In genomic region chr1:193327216-193327615, GRCm38 (mm10) we compare ENCODE assay signal across 25 mouse cellular contexts. TPM values are rescaled to one million over a fixed set of nuclear protein-coding genes. Genes with fewer than 3 reads are reported as not detected.
DNase-seq lines count a peak whose midpoint lies in the region; ATAC-seq and TF ChIP-seq lines count a peak whose summit lies in the region.
"Had no signal": no experiment of that assay in that cellular context is flagged by ENCODE, and none has a peak within 500 bp of the region (broad histone marks: within the 10 kb centered on the region; RNA-seq: fewer than 3 reads in every experiment).

No protein-coding gene starts in this region.

- H3K36me3 ChIP-seq in kidney, embryonic 15.5 days = no peaks in the 10 kb centered on the region
- H3K36me3 ChIP-seq in liver, postnatal 0 days (replicated peaks; ENCODE audit: insufficient read depth, low read length) = no peaks in the 10 kb centered on the region
- H3K36me3 ChIP-seq: embryonic facial prominence, embryonic 10.5 days; G1E; heart, embryonic 13.5 days; hindbrain, embryonic 12.5 days; limb, embryonic 10.5 days; liver, embryonic 13.5 days had no signal

- H3K9me3 ChIP-seq in kidney, embryonic 15.5 days (replicated peaks) = no peaks in the 10 kb centered on the region
- H3K9me3 ChIP-seq in liver, postnatal 0 days (ENCODE audit: low read length) = no peaks in the 10 kb centered on the region
- H3K9me3 ChIP-seq: embryonic facial prominence, embryonic 10.5 days; G1E; heart, embryonic 13.5 days; hindbrain, embryonic 12.5 days; limb, embryonic 10.5 days; liver, embryonic 13.5 days had no signal

- no peaks in the 10 kb centered on the region for H3K27me3 ChIP-seq in kidney, embryonic 15.5 days
- no peaks in the 10 kb centered on the region for H3K27me3 ChIP-seq in liver, postnatal 0 days (ENCODE audit: insufficient read depth, low read length)
- H3K27me3 ChIP-seq: CH12.LX; heart, embryonic 13.5 days; hindbrain, embryonic 12.5 days; liver, embryonic 13.5 days had no signal

- TF ChIP-seq EP300 in liver, postnatal 0 days (IDR thresholded peaks at IDR 0.05; ENCODE audit: low read depth) = no peak

- no peak overlapping the region for H3K4me2 ChIP-seq in kidney, embryonic 15.5 days
- no peak overlapping the region for H3K4me2 ChIP-seq in liver, postnatal 0 days (ENCODE audit: low read depth, low read length)
- H3K4me2 ChIP-seq: heart, embryonic 13.5 days; hindbrain, embryonic 12.5 days; liver, embryonic 13.5 days had no signal

- 72% methylated on average over 1 of the region's 1 CpGs for WGBS in kidney, embryonic 15.5 days
- WGBS in liver, postnatal 0 days (ENCODE audit: insufficient replicate concordance) = 74% methylated on average over 1 of the region's 1 CpGs

- DNase-seq in kidney, adult 11 months = peak; percentile 20
- peak; percentile 41 for DNase-seq in layer of hippocampus, adult 11-12 months (ENCODE audit: low spot score)
- no peak for DNase-seq in layer of hippocampus, postnatal 10 days (ENCODE audit: low spot score in 2 of 2)
- peak; percentile 35 for DNase-seq in retina, postnatal 1 day
- DNase-seq in retina, embryonic 14.5 days (ENCODE audit: low spot score) = no peak
- no peak for DNase-seq in liver, postnatal 0 days
- DNase-seq in MN1 (ENCODE audit: low spot score) = no peak
- DNase-seq: cerebellum, adult 9-10 months; gastrocnemius, postnatal 25 days; heart, adult 2 months; liver, embryonic 13.5 days; right cerebral cortex, postnatal 14 days; thymus, adult 2 months had no signal

- no peak overlapping the region for H3K9ac ChIP-seq in kidney, embryonic 15.5 days
- peak overlapping the region; percentile 6; the same call in 1 of the 2 replicates for H3K9ac ChIP-seq in liver, postnatal 0 days (replicated peaks)
- H3K9ac ChIP-seq: heart, embryonic 13.5 days; hindbrain, embryonic 12.5 days; liver, embryonic 13.5 days had no signal

- H3K4me3 ChIP-seq in kidney, embryonic 15.5 days (replicated peaks) = no peak overlapping the region
- no peak overlapping the region for H3K4me3 ChIP-seq in liver, postnatal 0 days (ENCODE audit: low read depth, low read length)
- H3K4me3 ChIP-seq: embryonic facial prominence, embryonic 10.5 days; heart, adult 2 months; heart, embryonic 13.5 days; hindbrain, embryonic 12.5 days; limb, embryonic 10.5 days; liver, embryonic 13.5 days had no signal

- no peak for ATAC-seq in kidney, embryonic 15.5 days (replicated peaks; ENCODE audit: low FRiP score)
- no peak for ATAC-seq in liver, postnatal 0 days
- ATAC-seq: forebrain, embryonic 16.5 days; inflammation-experienced regulatory T-cells, adult 6 months; midbrain, embryonic 16.5 days had no signal

- peaks cover 3% of the 10 kb centered on the region; the same call in 1 of the 2 replicates for H3K4me1 ChIP-seq in kidney, embryonic 15.5 days
- peaks cover 8% of the 10 kb centered on the region; the same call in 1 of the 2 replicates for H3K4me1 ChIP-seq in liver, postnatal 0 days (ENCODE audit: insufficient read depth)

- TF ChIP-seq CTCF in liver, postnatal 0 days (IDR thresholded peaks at IDR 0.05; ENCODE audit: low read depth) = no peak

- no peak overlapping the region for H3K27ac ChIP-seq in kidney, embryonic 15.5 days
- peak overlapping the region; percentile 97 for H3K27ac ChIP-seq in liver, postnatal 0 days (ENCODE audit: low read depth)
- H3K27ac ChIP-seq: embryonic facial prominence, embryonic 10.5 days; heart, adult 2 months; heart, embryonic 13.5 days; hindbrain, embryonic 12.5 days; limb, embryonic 10.5 days; macrophage; stomach, postnatal 0 days had no signal

RNA-seq across cellular contexts. Expression of gene Camk1g, which starts 42.9 kb away (rescaled TPM):
- polyA plus RNA-seq in kidney, embryonic 15.5 days (2015; fragmentation: Nextera tagmentation; extraction: Ambion mirVana) = 11.0 and 14.0 TPM in 2 replicates
- 10 to 100 TPM; 39.3 to 40.3 TPM for total RNA-seq in layer of hippocampus, postnatal 10 days (2021)
- 0.15 and 0.24 TPM in 2 replicates for polyA plus RNA-seq in liver, postnatal 0 days (2015; fragmentation: Nextera tagmentation; extraction: Ambion mirVana)
- total RNA-seq: CH12.LX, G1E had no signal
- polyA plus RNA-seq: G1E; inflammation-experienced regulatory T-cells, adult 6 months; macrophage had no signal

RNA-seq across cellular contexts. Expression of gene G0s2, which starts 54.2 kb away (rescaled TPM):
- polyA plus RNA-seq in kidney, embryonic 15.5 days (2015; fragmentation: Nextera tagmentation; extraction: Ambion mirVana) = 28.6 and 37.1 TPM in 2 replicates
- total RNA-seq in layer of hippocampus, postnatal 10 days (2021) = 1 to 10 TPM; 6.7 to 9.3 TPM
- 269 and 386 TPM in 2 replicates for polyA plus RNA-seq in liver, postnatal 0 days (2015; fragmentation: Nextera tagmentation; extraction: Ambion mirVana)
- total RNA-seq: CH12.LX, G1E had no signal
- polyA plus RNA-seq: G1E had no signal

Comparison
In these comparisons a context has a peak if more than half of its experiments do, and no peak if none do; other contexts are left out.
1. DNase-seq: peak in kidney, adult 11 months (single experiment), layer of hippocampus, adult 11-12 months (single experiment) and retina, postnatal 1 day (single experiment); none in layer of hippocampus, postnatal 10 days (0 of 2), retina, embryonic 14.5 days (single experiment), liver, postnatal 0 days (single experiment) and MN1 (single experiment).